Mouse (Mus musculus) MEL (cell line): ENCODE data around the gene Cntn4. TPM values are rescaled to one million over a fixed set of nuclear protein-coding genes. Genes with fewer than 3 reads are reported as not detected.

Experiments
- DNase-seq: peaks from one replicate; pipeline ENCODE4 v3.0.0; 2011; ENCODE audit warnings: low read depth, low spot score
- H3K27ac ChIP-seq: 2 replicates; pipeline ENCODE4 v1.5.1; 2012; ENCODE audit warnings: low read depth, mild to moderate bottlenecking, control low read depth, low read length, moderate library complexity; ENCODE audit not compliant: control insufficient read depth
- H3K27me3 ChIP-seq, 2 experiments: fragments of 150-350 bp in 1 of 2; sonication (generic) in 1 of 2; 2 replicates each; pipeline ENCODE4 v1.6.1; 2012; ENCODE audit warnings: low read length in 2 of 2, mild to moderate bottlenecking in 2 of 2, improper control_type of control experiment in 1 of 2, moderate library complexity in 1 of 2; ENCODE audit not compliant: insufficient read depth in 2 of 2, control insufficient read depth in 1 of 2
- H3K36me3 ChIP-seq, 2 experiments: 2 replicates each; pipeline ENCODE4 v1.6.1; 2012 to 2014; ENCODE audit warnings: low read length in 2 of 2, improper control_type of control experiment in 1 of 2, inconsistent platforms in 1 of 2, mild to moderate bottlenecking in 1 of 2; ENCODE audit not compliant: insufficient read depth in 2 of 2, control insufficient read depth in 1 of 2
- H3K4me1 ChIP-seq, 2 experiments: fragments of 150-350 bp in 1 of 2; sonication (generic) in 1 of 2; 2 replicates each; pipeline ENCODE4 v1.6.1; 2012; ENCODE audit warnings: low read length in 2 of 2, improper control_type of control experiment in 1 of 2, mild to moderate bottlenecking in 1 of 2; ENCODE audit not compliant: insufficient read depth in 2 of 2, control insufficient read depth in 1 of 2
- H3K4me3 ChIP-seq, 2 experiments: fragments of 150-350 bp in 1 of 2; sonication (generic) in 1 of 2; 2 replicates each; pipeline ENCODE4 v1.5.1; 2012; ENCODE audit warnings: low read depth in 2 of 2, low read length in 2 of 2, mild to moderate bottlenecking in 2 of 2, moderate library complexity in 2 of 2, control low read depth in 1 of 2, improper control_type of control experiment in 1 of 2; ENCODE audit not compliant: control insufficient read depth in 1 of 2, insufficient read depth in 1 of 2
- H3K79me2 ChIP-seq: 2 replicates; pipeline ENCODE4 v1.6.1; 2012; ENCODE audit warnings: mild to moderate bottlenecking, low read length, moderate library complexity; ENCODE audit not compliant: control insufficient read depth, poor library complexity, insufficient read depth
- H3K9ac ChIP-seq: 2 replicates; pipeline ENCODE4 v1.6.1; 2012; ENCODE audit warnings: low read depth, mild to moderate bottlenecking, control low read depth, low read length, moderate library complexity; ENCODE audit not compliant: control insufficient read depth, poor library complexity, severe bottlenecking
- H3K9me3 ChIP-seq: fragments of 150-350 bp; sonication (generic); replicated peaks from 2 replicates; pipeline ENCODE4 v1.6.1; 2012; ENCODE audit warnings: mild to moderate bottlenecking, low read length, improper control_type of control experiment, moderate library complexity; ENCODE audit not compliant: insufficient read depth
- CHD1 ChIP-seq: IDR thresholded peaks from 2 replicates; pipeline ENCODE4 v1.6.1; 2012; ENCODE audit warnings: low read depth, mild to moderate bottlenecking, inconsistent platforms, low read length, improper control_type of control experiment
- EP300 ChIP-seq, 2 experiments: IDR thresholded peaks; 2 replicates each; pipeline ENCODE4 v1.6.1; 2011; ENCODE audit warnings: improper control_type of control experiment in 2 of 2, low read length in 2 of 2, low read depth in 1 of 2, mild to moderate bottlenecking in 1 of 2
- GATA1 ChIP-seq: IDR thresholded peaks from 2 replicates; pipeline ENCODE4 v1.6.1; 2011; ENCODE audit warnings: low read depth, low read length, improper control_type of control experiment
- MAZ ChIP-seq: IDR thresholded peaks from 2 replicates; pipeline ENCODE4 v1.6.1; 2012; ENCODE audit warnings: low read depth, mild to moderate bottlenecking, inconsistent platforms, low read length, improper control_type of control experiment
- MEF2A ChIP-seq: IDR thresholded peaks from 2 replicates; pipeline ENCODE4 v1.6.1; 2014; ENCODE audit warnings: low read depth, mild to moderate bottlenecking, inconsistent platforms, low read length, improper control_type of control experiment; ENCODE audit not compliant: poor library complexity, insufficient replicate concordance, severe bottlenecking; ENCODE audit errors: extremely low read depth
- MYB ChIP-seq: IDR thresholded peaks from 2 replicates; pipeline ENCODE4 v1.6.1; 2011; ENCODE audit warnings: mild to moderate bottlenecking, low read depth, low read length, improper control_type of control experiment
- NELFE ChIP-seq: IDR thresholded peaks from 2 replicates; pipeline ENCODE4 v1.6.1; 2011; ENCODE audit warnings: low read depth, low read length, improper control_type of control experiment
- NRF1 ChIP-seq: IDR thresholded peaks from 2 replicates; pipeline ENCODE4 v1.6.1; 2014; ENCODE audit warnings: low read depth, mild to moderate bottlenecking, inconsistent platforms, low read length, improper control_type of control experiment, moderate library complexity; ENCODE audit not compliant: poor library complexity, insufficient read depth, severe bottlenecking
- POLR2A ChIP-seq, 2 experiments: IDR thresholded peaks; 2 replicates each; pipeline ENCODE4 v1.6.1; 2011 to 2012; ENCODE audit warnings: low read length in 2 of 2, mild to moderate bottlenecking in 2 of 2, control low read depth in 1 of 2, improper control_type of control experiment in 1 of 2, low read depth in 1 of 2, moderate library complexity in 1 of 2; ENCODE audit not compliant: control insufficient read depth in 1 of 2, insufficient read depth in 1 of 2, poor library complexity in 1 of 2
- POLR2AphosphoS2 ChIP-seq: IDR thresholded peaks from 2 replicates; pipeline ENCODE4 v1.6.1; 2011; ENCODE audit warnings: low read length, improper control_type of control experiment
- POLR2AphosphoS5 ChIP-seq: IDR thresholded peaks from 2 replicates; pipeline ENCODE4 v1.6.1; 2012; ENCODE audit warnings: low read depth, borderline replicate concordance, mild to moderate bottlenecking, inconsistent platforms, low read length, moderate library complexity, mixed read lengths
- RCOR1 ChIP-seq: IDR thresholded peaks from 2 replicates; pipeline ENCODE4 v1.6.1; 2012; ENCODE audit warnings: low read depth, mild to moderate bottlenecking, inconsistent platforms, low read length, improper control_type of control experiment
- SMC3 ChIP-seq: IDR thresholded peaks from 2 replicates; pipeline ENCODE4 v1.6.1; 2011; ENCODE audit warnings: low read depth, low read length, improper control_type of control experiment
- TAL1 ChIP-seq: IDR thresholded peaks from 2 replicates; pipeline ENCODE4 v1.6.1; 2012; ENCODE audit warnings: mild to moderate bottlenecking, inconsistent platforms, low read length, moderate library complexity, mixed read lengths
- USF2 ChIP-seq, 2 experiments: IDR thresholded peaks; 2 replicates each; pipeline ENCODE4 v1.6.1; 2011 to 2012; ENCODE audit warnings: improper control_type of control experiment in 2 of 2, low read length in 2 of 2, borderline replicate concordance in 1 of 2, inconsistent platforms in 1 of 2, low read depth in 1 of 2, mild to moderate bottlenecking in 1 of 2; ENCODE audit not compliant: insufficient read depth in 1 of 2
- ZNF384 ChIP-seq: IDR thresholded peaks from 2 replicates; pipeline ENCODE4 v1.6.1; 2012; ENCODE audit warnings: low read depth, mild to moderate bottlenecking, inconsistent platforms, low read length, improper control_type of control experiment
- polyA plus RNA-seq, 2 experiments: library from polyadenylated mRNA; stranded (reverse) in 1 of 2; unstranded in 1 of 2; fragments of >175 nt in 1 of 2; fragments of >200 nt in 1 of 2; gene quantifications; 2 replicates each; pipeline versions ENCODE4 v1.2.1 to v1.2.4; 2012; ENCODE audit warnings: low replicate concordance in 2 of 2, low read depth in 1 of 2; ENCODE audit not compliant: insufficient read length in 2 of 2, insufficient read depth in 1 of 2, missing spikeins in 1 of 2
- total RNA-seq: library from RNA; depleted of rRNA; stranded (reverse); fragments of 300-350 nt; gene quantifications from 2 replicates; pipeline ENCODE4 v1.2.3, GENCODE M21; 2012

Cntn4 gene
- total and polyA plus RNA-seq, 3 experiments, result not detected

- no peaks in the 10 kb centered on the region for H3K27me3 ChIP-seq
- no peaks in the 10 kb centered on the region for H3K36me3 ChIP-seq
- TF ChIP-seq RCOR1 (no peak), MEF2A (no peak), EP300 (IDR thresholded peaks at IDR 0.05; ENCODE audit: low read depth in 1 of 2, low read length in 2 of 2) (no peak), SMC3 (no peak), POLR2AphosphoS5 (no peak), MYB (no peak), NELFE (no peak), USF2 (IDR thresholded peaks at IDR 0.05; ENCODE audit: borderline replicate concordance in 1 of 2, insufficient read depth in 1 of 2, low read depth in 1 of 2, low read length in 2 of 2) (no peak), POLR2AphosphoS2 (no peak), MAZ (no peak), CHD1 (no peak), GATA1 (no peak), TAL1 (no peak)
- DNase-seq, result no peak
- no peaks in the 10 kb centered on the region for H3K9me3 ChIP-seq
- H3K27ac ChIP-seq, result no peak overlapping the region
- H3K4me1 ChIP-seq, result no peaks in the 10 kb centered on the region
- no peaks in the 10 kb centered on the region for H3K79me2 ChIP-seq
- H3K4me3 ChIP-seq, result no peak overlapping the region
- H3K9ac ChIP-seq, result no peak overlapping the region
These were observed 943.8 kb downstream of the Cntn4 start for GRCm38 (mm10) chr6:106621188-106621749.

- H3K9ac ChIP-seq, result no peak overlapping the region
- H3K4me3 ChIP-seq, result no peak overlapping the region
- H3K4me1 ChIP-seq, result no peaks in the 10 kb centered on the region
- no peak for TF ChIP-seq NRF1
- no peak for TF ChIP-seq POLR2A (IDR thresholded peaks at IDR 0.05; ENCODE audit: control insufficient read depth in 1 of 2, insufficient read depth in 1 of 2, low read depth in 1 of 2, low read length in 2 of 2, poor library complexity in 1 of 2)
- no peak for TF ChIP-seq EP300 (IDR thresholded peaks at IDR 0.05; ENCODE audit: low read depth in 1 of 2, low read length in 2 of 2)
- TF ChIP-seq ZNF384, result no peak
- TF ChIP-seq POLR2AphosphoS2, result no peak
- TF ChIP-seq SMC3, result no peak
- no peak for TF ChIP-seq RCOR1
- no peaks in the 10 kb centered on the region for H3K27me3 ChIP-seq
- no peaks in the 10 kb centered on the region for H3K36me3 ChIP-seq
- no peak overlapping the region for H3K27ac ChIP-seq
- no peaks in the 10 kb centered on the region for H3K79me2 ChIP-seq
- H3K9me3 ChIP-seq, result no peaks in the 10 kb centered on the region
- no peak for DNase-seq
These were observed 965.6 kb downstream of the Cntn4 start for GRCm38 (mm10) chr6:106643026-106643425.
